Mouse (Mus musculus) kidney, postnatal 4 days (tissue): ENCODE measurements around the gene Slco2a1.

Source experiments
- DNase-seq, 2 experiments: peaks; one replicate each; pipeline ENCODE4 v3.0.0; 2021; ENCODE audit warnings: mixed read lengths in 2 of 2

Gene Slco2a1

GRCm38 (mm10) chr9:103088661-103089060 lies 100.1 kb downstream of the Slco2a1 start:
- peak in 1 of 2 experiments; percentile 1 for DNase-seq

DNA sequence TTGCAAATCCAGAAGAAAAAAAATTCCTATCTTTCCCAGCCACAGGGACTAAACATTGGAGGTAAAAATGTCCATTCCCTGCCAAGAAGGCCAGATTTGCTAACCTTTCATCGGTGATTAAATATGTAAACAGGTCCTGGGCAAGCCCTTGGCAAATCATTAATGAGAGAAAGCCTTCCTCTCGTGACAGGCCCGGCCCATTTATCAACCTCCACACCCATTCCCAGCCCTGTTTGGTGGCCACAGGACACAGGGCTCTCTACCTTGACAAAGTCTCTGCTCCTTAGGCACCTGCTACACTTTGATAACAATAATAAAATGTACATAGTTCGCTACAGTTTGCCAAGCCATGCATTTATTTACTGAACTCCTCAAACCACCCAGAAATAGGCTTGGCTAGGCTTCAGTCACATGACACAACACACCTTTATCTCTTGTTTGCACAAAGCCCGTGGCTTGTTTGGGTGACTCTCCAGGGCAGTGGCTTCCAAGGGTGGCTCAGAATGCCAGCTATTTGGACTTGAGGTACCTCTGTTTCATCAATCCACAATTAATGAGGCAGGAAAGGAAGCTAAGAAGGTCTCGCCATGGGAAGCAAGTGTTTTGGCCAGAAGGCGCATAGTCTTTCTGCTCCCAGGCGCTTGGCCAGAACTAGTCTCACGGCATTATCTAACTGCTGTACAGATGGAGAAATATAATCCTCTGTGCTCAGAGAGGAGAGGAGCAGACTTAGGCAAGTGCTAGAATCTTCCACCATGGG lies 101.8 kb downstream of the Slco2a1 start:
- peak; percentile 34 to 58 for DNase-seq

GRCm38 (mm10) chr9:103091039-103091883 lies 102.7 kb downstream of the Slco2a1 start:
- peak in 1 of 2 experiments; percentile 9 for DNase-seq

DNA sequence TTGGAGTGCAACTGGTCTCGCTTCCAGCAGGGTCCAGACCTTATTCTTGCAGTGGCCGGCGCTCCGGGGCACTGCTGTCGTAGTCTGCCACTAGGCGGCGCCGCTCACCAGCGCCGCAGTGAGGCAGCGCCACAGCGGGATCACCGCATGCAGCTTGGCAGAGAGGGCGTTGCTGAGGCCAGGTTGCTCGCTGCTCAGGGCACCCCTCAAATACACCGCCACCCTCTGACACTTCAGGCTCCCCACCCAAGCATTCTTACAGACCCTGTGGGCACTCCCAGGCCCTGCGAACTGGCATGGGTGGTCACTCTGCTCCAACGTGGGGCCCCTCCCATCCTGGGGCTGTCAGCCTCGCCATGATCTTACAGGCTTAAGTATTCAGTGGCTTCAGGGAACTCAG lies 103.7 kb downstream of the Slco2a1 start:
- peak; percentile 90 to 93 for DNase-seq

DNA sequence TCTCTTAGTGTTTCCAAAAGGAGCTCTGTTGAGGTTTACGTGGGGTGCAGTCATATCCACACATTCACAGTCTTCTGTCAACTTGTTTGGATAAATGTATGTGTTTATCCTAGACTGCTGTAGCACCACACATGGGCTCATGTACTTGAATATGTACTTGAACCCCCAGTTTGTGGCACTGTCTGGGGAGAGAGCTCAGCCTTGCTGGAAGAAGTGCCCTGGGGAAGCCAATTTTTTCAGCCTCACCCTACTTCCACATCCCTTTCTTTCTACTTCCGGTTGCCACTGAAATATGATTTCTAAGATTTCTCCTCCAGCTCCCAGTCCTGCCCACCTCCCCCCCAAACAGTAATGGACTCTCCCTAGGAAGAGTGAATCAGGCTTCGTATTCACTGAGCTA lies 105.2 kb downstream of the Slco2a1 start:
- no peak for DNase-seq

- peak in 1 of 2 experiments; percentile 32 for DNase-seq
Observed at GRCm38 (mm10) chr9:103108341-103108798, 119.9 kb downstream of the Slco2a1 start.

DNA sequence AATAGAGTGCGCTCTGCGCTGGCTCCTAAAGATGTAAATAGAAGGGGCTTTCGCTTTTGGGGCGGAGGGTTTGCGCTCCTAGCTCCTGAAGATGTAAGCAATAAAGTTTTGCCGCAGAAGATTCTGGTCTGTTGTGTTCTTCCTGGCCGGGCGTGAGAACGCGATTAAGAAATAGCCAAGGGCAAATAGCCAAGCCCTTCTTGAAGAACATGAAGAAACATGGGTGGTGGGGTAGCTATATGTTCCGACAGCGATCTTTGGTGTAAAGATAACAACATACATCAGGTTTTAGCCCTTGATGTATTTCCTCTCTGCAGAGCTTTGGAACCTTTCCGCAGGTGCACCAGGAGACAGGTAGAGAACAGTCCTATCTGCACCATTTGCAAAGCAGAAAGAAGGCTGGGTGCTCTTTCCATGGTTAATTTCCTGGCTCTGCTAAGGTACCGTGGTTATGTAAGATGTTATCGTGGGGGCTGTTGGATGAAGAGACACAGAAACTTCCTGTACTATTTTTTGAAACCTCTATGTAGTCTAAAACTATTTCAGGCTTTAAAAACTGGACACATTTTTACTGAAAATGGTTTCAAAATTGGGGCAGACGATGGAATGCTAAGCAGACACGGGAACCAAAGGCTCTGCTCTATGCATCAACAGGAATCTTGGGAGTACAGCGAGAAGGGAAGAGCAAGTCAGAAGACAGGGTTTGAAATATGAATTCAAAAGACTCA lies 120.6 kb downstream of the Slco2a1 start:
- no peak for DNase-seq

DNA sequence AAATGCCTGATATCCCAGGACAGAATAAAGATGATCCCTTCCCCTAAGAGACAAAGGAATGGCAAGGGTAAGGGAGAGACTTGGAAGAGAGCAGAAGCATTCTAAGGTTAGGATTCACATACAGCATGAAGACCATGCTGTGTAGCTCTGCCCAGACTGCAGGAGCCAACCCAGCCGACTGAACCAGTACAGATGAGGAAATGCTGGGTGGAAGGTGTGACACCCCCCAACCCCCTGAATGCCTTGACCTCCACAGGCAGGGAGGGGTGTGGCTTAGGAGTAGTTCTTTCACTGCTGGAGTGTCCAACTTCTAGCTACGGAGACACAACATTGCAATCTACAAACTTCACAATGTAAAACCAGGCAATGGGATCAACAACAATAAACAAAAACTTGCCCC lies 121.4 kb downstream of the Slco2a1 start:
- DNase-seq: no peak

- DNase-seq: no peak
Observed at GRCm38 (mm10) chr9:103110727-103111501, 122.4 kb downstream of the Slco2a1 start.

GRCm38 (mm10) chr9:103111621-103112470 lies 123.3 kb downstream of the Slco2a1 start, which contains the start of gene Rab6b:
Gene Rab6b (plus strand): TSS chr9:103111787.
- peak; percentile 61 to 76 for DNase-seq

- DNase-seq: peak; percentile 52 to 59
Observed at GRCm38 (mm10) chr9:103112471-103113271, 124.2 kb downstream of the Slco2a1 start.

GRCm38 (mm10) chr9:103113351-103113750 lies 124.8 kb downstream of the Slco2a1 start:
- peak; percentile 46 to 57 for DNase-seq

- no peak for DNase-seq
Observed at GRCm38 (mm10) chr9:103114326-103114725, 125.8 kb downstream of the Slco2a1 start.

- DNase-seq: no peak
Observed at GRCm38 (mm10) chr9:103114901-103115300, 126.4 kb downstream of the Slco2a1 start.

DNA sequence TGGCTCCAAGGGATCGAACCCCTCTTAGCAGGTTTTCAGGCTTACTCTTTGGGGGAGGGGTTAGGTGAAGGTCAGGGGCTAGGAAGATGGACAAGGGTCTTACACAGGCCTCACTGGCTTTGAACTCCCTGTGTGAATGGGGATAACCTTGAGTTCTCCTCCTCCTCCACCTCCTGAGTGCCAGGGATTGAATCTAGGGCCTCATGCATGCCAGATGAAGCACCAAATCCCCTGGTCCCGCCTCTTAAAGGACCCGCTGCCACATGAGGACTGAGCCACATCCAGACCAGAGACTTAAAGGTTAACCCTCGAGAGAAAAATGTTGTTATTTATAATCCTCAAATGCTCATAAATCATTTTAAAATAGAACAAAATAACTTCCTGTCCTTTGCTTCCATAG lies 128.4 kb downstream of the Slco2a1 start:
- no peak for DNase-seq

DNA sequence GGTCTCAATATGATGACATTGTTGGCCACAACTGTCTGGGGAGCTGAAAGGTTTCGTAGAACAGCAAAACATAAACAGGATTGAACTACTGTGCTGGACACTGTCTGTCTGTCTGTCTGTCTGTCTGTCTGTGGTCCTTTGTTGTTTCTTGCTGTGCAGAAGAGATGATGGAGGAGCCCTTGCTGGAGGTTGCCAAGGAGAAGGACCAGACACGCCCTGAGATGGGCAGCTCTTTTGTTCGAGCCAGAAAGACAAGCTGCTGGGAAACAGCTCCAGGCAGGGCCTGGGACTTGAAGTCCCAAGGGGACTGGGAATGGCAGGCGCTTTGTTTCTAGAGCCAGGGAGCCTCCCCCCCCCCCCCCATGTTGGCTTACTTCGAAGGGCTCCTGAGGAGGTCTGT lies 129.0 kb downstream of the Slco2a1 start:
- DNase-seq: no peak

DNA sequence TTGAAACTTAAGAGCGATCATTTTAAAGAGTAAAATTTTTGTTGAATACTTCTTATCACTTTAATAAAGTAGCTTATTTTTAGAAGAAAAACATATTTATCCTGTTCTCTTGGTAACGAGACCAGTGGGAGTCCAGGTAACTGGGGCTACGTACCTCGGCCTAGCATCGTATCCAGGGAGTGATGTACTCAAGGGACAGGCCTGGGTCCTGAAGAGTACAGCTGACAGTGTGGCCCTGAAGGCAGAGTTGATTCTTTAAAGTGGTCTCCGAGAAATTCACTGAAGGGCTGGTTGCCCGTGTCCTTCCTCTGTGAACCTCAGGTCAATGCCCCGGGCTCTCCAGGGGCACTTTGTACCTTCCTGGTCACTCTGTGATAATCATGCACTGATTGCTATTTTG lies 129.4 kb downstream of the Slco2a1 start:
- DNase-seq: no peak

DNA sequence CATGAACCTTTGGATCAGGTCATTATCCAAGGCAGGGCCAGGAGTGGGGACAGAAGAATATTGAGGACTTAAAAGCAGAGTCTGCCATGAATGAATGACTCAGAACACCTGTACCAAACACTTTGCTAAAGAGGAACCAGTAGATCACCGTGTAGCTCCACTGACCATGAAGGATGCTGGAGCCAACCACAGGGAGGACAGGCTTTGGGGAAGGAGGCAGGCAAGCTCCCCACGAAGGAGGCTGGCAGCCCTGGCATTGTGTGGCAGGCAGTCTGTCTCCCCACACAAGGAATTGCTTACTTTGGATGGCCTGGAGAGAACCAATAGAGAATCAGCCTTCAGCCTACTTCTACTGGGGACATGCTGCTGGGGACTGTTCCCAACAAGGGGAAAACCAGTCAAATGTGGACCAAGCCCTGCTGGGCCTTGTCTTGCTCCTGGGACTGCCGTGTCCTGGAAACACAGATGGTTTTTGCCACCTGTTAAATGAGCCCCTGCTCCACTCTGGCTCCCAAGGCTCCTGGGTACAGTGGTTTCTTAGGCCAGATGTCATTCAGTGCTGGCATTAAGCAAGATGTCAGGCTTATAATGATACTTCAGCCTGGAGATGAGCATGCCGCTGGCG lies 130.3 kb downstream of the Slco2a1 start:
- DNase-seq: no peak

- DNase-seq: no peak
Observed at GRCm38 (mm10) chr9:103119781-103120180, 131.3 kb downstream of the Slco2a1 start.

DNA sequence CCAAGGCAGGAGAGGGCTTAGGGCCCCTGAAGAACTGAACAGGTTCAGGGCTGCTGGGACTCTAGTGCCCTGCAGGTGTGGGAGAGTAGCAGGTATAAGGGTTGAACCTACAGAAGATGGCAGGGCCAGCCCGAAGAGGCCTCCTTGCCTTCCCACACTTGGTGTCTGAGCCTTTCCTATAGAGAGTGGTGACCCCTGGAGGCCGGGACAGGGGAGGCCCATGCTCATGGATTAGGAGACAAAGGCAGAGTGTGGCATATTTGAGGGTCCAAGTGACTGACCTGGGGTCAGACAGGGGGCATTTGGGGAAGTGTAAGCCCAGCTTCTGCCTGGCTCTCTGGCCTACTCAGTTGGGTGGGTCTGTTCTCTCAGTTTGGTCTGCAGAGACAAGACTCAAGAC lies 131.7 kb downstream of the Slco2a1 start:
- no peak for DNase-seq
